Mouse (Mus musculus): ENCODE measurements at regions not wholly inside any gene's neighbourhood (a gene's known extent, or its start where the extent isn't known, plus 50 kb on each side); places are given as distances from the start of the nearest gene placed in this dataset.

DNA sequence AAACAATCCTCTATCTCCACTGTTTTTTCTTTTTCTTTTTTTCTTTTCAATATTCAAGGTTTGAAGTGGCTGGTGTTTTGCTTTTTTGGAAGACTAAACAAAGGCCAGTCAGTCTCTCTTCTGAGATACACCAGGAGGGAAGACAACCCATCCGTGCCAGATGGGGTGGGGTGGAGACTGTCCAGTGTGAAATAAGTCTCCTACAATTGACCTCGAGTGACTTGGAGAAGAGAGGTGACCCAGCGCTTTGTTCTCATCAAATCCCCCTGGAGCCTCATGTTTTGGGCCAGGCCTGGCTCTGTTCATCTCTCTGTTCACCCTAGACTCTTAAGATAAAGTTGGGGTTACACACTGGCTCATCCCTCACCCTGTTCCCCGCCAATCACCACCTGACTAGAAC is 169.2 kb upstream of the Tbca start:
- DNase-seq: no peak

DNA sequence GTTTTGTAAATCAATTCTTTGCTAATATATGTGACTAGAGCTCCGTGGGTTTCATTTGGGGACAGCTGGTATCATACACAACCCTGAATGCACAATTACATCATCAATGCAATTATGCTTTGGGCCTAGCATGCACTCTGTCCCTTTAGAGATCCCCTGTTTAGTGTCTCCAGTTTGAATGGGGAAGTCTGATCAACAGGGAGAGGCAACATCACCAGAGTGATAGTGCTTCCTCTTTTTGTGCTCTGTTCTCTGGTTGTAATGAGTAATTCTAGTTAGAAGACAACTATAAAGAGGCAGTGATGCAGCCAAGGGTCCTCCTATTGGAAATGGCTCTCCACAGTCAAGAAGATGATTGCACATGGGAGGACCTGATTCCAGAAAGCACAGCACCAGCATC is 158.7 kb upstream of the Tbca start:
- no peak for DNase-seq

- DNase-seq: no peak
Observed at GRCm38 (mm10) chr13:94630685-94631084, 158.0 kb upstream of the Tbca start.

DNA sequence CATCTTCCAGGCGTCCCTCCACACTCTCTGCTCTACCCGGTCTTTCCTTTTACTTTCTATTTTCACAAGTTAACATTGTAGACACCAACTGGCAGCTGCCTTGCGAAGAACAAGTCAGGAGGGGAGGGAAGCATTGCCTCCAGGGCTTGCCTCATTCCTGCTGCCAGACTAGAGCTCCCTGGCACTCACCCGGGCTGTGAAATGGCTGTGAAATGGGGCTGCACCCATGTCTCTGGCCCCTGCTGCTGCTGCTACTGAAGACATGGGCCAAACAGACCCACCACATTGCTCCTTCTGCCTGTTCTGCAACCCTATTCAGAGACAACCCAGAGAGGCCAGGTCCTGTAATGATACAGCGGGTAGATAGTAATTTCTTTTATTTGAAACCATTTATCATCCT is 156.0 kb upstream of the Tbca start:
- DNase-seq: no peak

GRCm38 (mm10) chr13:94640336-94640735 is 148.4 kb upstream of the Tbca start:
- no peak for DNase-seq

GRCm38 (mm10) chr13:94645241-94646206 is 143.2 kb upstream of the Tbca start:
- DNase-seq: peak; percentile 4

DNA sequence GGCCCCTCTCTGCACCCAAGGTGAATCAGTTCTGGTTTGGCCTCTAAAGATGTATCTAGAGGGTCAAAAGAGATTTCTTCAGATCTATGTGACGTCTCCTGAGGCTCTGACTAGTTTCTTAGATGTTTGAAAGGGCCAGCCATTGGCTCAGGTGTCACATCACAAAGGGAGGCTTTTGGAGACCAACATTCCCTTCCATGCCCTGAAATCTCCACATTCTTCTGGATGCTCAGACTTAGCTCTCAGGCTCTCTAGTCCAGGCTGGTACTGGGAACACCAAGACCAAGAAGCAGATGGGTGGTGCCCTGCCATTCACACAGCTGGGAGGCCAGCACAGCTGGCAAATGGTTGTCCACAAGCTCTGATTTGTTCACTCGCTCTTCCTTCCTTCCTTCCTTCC is 142.4 kb upstream of the Tbca start:
- no peak for DNase-seq

- DNase-seq: peak; percentile 28
Observed at GRCm38 (mm10) chr13:94646781-94647555, 141.7 kb upstream of the Tbca start.

- DNase-seq: no peak
Observed at GRCm38 (mm10) chr13:94647566-94647965, 141.1 kb upstream of the Tbca start.

DNA sequence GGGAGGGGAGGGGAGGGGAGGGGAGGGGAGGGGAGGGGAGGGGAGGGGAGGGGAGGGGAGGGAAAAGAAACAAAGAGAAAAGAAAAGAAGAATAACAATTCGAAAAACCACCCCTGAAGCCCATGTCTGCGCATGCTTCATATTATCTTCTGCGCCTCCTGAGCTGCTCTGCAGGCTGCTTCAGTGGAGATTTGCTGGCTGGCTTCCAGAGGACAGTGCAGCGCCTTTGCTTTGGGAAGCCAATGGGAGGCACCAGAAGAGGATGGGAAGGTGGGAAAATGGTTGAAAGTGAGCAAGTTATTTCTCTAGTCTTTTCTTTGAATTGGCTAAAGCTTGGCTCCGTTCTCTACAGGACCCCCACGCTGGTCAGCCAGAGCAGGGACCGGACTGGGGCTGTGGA is 137.8 kb upstream of the Tbca start:
- DNase-seq: no peak

- no peak for DNase-seq
Observed at GRCm38 (mm10) chr13:94667604-94668003, 121.1 kb upstream of the Tbca start.

GRCm38 (mm10) chr13:94668276-94668675 is 120.4 kb upstream of the Tbca start:
- no peak for DNase-seq

- no peak for DNase-seq
Observed at GRCm38 (mm10) chr13:94669106-94669683, 119.5 kb upstream of the Tbca start.

DNA sequence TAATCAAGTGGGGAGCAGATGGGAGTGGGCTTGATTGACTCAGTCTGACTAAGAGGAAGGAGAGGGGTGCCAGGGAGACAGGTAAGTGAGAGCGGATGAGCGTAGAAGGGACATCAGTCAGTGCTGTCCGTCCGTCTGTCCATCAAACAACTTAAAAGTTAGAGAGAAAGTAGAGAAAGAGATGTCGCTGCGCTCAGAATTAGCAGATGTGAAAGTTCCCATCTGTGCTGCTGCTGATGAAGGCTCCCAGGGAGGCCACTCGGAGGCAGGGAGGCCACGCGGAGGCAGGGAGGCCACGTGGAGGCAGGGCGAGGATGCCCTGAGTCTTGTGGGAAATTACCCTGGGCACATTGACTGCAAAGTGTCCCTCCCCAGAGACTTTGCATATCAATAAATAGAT is 118.4 kb upstream of the Tbca start:
- no peak for DNase-seq

- DNase-seq: no peak
Observed at GRCm38 (mm10) chr13:94670961-94671360, 117.7 kb upstream of the Tbca start.

DNA sequence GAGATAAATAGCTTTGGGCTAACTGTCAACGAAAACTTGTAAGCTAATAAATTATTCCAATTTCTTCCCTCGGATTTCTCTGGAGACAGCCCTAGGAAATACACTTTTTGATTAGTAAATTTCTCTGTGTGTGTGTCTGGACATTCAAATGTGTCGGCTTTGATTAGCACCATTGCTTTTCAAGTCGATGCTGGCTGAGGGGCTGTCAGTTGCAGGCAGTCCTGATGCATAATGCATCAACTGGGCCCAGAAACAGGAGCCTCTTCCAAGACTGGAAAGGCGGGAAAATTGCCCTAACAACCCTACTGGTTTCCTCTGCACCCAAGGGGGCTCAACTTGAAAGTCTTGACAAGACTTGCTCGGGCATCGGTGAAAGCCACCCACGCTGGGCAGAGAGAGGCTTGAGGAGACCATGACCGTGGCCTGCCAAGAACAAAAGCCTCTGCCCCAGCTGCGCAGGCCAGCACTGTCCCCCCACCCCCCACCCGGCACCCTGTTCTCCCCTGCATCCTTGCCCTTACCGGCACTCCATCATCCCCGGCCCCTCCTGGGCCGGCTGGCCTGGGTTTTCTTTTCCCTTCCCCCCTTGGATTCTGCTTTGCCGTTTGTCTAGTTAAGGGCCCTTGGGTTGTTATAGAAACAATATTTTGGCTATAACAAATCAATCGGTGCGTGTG is 108.1 kb upstream of the Tbca start:
- DNase-seq: no peak

DNA sequence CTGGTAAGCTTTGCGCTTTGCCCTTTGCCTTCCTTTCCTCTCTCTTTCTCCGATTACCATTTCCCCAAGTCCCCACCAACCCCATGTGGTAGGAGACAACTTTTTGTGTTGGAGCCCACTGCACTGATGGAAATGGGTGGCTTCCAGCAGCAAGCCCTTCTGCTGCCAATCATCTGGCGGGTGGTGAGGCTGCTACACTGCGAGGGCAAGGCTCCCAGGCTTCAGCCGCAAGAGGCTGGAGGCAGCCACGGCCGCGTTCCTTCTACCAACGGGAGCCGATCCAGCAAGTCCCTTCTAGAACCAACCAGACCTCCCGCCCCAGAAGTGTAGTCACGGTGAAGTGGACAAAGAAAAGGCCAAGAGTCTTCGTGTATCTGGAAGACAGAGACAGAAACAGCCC is 107.1 kb upstream of the Tbca start:
- no peak for DNase-seq

GRCm38 (mm10) chr13:94685191-94685590 is 103.5 kb upstream of the Tbca start:
- DNase-seq: no peak

DNA sequence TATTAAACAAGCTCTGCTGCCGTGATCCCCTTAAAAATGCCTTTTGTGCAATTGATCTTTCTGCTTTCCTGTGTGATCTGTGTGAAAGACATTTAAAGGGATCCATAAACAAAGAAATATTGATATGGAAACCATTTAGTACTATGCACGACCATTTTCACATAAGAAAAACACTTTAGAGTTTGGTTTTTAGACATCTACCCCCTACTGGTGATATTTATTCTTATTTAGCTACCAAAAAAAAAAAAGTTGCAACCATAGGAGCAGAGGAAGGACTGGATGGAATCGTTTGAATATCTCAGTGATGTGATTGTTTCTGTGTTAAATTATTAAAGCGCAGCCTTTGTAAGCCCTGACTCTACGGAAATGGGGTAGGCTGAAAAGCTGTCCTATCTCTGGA is 101.4 kb upstream of the Tbca start:
- DNase-seq: no peak

- DNase-seq: no peak
Observed at GRCm38 (mm10) chr13:94706641-94707053, 82.1 kb upstream of the Tbca start.

- no peak for DNase-seq
Observed at GRCm38 (mm10) chr13:94707371-94708280, 81.1 kb upstream of the Tbca start.

Data from adrenal gland, adult 2 months (tissue).